Mouse (Mus musculus) thymus, postnatal 25 days (tissue): ENCODE data around the gene Gimap8.

Source experiments
- DNase-seq: peaks from one replicate; pipeline ENCODE4 v3.0.0; 2022

Gimap8 gene

DNA sequence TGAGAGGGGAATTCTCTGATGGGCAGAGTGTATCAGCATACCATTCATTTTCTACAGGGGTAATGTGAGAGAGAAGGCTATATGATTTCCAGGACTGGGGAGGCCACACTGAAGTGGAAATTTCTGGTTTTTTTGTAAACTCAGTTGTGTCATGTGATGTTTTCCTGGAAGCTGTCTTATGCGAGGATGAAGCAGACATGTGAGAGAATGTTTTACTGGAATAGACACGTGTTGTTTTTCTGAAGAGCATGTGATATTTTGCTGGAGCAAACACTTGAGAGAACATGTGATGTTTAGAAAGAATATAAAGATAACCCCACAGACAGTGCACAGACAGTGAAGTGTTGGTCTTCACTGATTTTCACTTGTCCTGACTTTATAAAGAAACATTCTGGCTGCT is 8.5 kb upstream of the Gimap8 start:
- no peak for DNase-seq

DNA sequence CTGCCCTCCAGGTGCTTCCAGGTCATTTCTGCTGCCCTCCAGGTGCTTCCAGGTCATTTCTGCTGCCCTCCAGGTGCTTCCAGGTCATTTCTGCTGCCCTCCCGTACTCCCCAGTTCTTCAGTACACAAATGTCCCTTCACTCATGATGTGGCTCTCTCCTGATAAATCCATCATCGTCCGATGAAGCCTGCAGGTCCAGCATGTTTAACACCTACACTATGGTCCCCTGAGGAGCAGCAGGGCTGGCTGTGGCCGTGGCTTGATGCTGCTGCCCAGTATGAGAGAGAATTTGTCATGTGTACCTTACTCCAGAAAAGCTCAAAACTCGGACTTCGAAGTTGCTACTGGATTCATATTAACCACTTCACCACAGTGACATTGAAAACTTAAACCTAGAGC is 5.6 kb upstream of the Gimap8 start:
- DNase-seq, result no peak

DNA sequence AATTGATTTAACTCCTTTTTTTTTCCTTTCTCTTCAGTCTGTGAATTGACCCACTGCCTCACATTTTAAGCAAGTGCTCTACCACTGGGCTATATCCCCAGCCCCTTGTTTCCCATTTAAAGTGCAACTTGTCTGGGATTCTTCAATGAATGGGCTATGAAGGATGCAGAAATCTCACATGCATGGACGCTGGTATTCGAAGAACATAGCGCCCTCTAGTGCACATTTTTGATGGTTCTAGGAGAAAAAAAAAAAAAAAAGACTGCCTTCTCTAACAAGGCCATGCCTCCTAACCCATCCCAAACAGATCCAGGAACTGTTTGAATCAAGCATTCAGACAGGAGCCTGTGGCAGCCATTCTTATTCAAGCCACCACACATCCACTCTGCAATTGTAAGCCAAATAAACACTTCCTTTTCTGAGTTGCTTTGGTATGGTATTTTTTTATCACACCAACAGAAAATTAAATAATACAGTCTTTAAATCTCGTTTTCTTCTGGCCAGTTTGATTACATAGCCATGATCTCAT is 4.2 kb upstream of the Gimap8 start:
- DNase-seq, result no peak

DNA sequence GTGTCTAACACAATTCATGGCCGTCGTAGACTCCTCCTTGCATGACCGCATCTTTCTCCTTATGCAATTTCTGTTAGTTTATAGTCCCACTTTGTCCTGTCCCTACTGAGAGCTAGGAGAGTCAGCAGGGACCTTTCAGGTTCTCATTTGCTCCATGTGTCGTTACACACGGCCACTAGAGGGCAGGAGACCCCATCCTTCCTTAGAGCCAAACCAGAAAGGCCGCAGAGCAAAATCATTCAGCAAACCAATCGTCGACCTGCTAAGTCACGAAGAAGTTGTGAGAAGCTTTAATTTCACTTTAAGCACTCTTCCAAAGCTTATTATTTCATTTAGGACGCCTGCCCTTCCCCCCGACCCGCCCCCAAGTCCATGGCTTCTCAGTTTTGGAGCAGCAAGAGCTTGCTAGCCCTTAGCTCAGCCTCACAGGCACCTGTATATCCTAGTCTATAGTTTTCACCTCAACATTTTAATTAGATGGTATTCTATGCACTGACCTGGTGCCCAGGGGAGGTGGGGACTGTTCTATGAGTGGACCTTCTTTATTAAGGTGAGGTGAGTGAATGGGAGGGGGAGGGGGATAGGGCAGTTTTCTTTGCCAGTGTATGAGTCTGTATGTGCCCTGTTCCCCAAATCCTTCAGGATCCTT is 1.2 kb upstream of the Gimap8 start:
- DNase-seq, result peak; percentile 83

DNA sequence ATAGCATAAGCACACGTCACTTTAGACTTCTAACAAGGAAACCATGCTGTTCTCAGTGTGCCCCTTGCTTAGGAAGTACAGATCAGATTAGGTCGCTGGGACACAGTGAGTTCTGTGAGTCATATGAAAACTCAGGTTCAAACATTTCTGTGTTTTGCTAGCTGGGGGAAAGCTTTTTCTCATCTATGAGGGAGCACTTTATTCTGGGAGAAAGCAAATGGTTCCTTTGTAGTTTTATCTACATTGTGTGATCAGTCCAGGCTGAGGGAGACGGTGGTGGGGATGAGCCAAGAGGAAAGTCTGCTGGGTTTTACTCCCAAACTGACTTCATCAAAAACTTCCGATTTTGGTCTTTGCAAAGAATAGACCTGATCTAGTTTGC is 734 bp upstream of the Gimap8 start:
- DNase-seq, result no peak

DNA sequence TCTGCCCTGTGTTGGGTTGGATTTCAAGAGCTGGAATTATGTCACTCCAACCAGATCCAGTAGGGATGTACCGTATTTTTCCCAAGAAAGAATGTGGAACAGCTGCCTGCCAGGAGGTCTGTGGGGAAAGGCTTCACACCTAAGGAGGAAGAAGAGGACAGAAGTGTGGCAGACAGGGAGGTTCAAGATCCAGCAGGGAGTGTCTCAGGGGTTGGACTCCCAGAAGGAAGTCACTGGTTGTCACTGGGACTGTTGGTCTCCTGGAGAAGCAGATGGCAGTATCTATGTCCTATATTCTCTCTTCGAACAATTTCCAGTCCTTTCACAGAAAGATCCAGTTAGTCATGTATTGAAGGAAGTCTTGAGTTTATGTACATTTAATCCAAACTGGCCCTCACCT is 577 bp downstream of the Gimap8 start:
- no peak for DNase-seq

DNA sequence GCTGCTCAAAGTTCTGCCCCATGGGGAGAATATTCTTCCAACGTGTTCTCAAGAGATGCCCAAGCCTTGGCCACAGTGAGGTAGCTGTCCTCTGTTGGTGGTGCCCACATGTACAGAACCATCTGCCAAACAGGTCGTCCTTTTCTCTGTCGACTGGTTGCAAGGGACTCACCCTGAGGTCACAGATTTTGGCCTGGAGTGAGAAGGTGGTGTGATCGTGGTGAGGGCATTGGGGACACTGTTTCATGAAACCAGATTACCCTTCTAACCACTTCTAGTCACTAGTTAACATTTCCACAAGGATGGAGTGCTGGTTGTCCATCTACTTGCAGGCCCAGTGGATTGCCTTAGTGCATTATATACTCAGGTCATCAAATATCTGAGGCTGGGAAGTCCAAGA is 1.7 kb downstream of the Gimap8 start:
- DNase-seq, result no peak

DNA sequence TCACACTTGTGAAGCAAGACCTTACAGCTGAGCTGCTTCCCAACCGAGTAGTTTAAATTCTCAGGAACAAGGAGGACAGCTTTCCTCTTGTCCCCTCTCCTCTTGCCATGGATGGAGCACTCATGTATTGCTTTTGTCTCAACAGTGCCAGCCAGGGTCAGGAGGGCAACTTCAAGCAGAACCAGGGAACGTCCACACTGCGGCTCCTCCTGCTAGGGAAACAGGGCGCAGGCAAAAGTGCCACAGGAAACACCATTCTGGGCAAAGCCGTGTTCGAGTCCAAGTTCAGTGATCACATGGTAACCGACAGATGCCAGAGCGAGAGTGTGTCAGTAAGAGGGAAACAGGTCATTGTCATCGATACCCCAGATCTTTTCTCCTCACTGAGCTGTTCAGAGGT is 3.0 kb downstream of the Gimap8 start:
- DNase-seq, result no peak

DNA sequence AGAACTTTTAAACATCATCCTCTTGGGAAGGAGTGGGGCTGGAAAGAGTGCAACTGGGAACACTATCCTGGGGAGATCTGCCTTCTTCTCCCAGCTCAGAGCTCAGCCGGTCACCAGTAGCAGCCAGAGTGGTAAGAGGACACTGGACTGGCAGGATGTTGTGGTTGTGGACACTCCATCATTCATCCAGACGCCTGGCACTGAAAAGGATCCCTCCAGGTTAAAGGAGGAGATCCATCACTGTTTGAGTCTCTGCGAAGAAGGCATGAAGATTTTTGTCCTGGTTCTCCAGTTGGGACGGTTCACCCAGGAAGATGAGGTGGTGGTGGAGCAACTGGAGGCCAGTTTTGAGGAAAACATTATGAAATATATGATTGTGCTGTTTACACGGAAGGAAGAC is 11.7 kb downstream of the Gimap8 start:
- DNase-seq, result no peak

DNA sequence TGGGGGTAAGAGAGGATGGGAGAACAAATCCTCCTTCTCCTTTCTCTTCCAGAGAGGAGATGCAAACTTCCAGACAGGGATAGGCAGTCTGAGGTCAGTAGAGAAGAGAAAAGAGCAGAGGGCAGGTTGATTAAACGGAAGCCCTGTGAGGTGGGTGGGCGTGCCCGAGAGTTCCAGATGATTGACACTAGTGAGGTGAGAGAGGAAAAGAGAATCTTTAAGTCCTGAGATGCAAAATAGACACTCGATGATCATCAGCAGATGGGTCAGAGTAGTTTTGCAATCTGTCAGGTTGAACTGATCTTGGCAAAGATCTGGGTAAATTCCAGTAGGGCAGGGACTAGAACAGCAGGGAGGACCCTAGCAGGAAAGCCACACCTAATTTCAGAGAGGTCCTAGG is 17.7 kb downstream of the Gimap8 start:
- no peak for DNase-seq

DNA sequence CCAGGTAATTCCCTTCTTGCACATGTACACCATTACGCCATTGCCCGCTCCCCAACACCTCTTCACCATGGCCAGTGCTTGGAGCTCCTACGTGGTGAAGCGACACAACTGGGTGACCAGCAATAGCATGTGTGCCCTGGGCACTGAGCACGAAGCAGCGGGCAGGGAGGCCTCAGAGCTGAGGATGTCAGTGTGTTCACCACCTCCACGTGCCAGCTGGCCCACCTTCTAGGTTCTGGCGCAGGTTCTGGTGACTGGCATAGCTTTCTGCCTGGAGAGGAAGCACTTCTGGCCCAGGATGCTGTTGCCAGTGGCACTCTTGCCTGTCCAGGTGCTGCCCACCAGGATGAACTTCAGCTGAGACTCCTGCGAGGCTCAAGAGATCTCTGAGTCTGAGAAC is 18.4 kb downstream of the Gimap8 start:
- no peak for DNase-seq

DNA sequence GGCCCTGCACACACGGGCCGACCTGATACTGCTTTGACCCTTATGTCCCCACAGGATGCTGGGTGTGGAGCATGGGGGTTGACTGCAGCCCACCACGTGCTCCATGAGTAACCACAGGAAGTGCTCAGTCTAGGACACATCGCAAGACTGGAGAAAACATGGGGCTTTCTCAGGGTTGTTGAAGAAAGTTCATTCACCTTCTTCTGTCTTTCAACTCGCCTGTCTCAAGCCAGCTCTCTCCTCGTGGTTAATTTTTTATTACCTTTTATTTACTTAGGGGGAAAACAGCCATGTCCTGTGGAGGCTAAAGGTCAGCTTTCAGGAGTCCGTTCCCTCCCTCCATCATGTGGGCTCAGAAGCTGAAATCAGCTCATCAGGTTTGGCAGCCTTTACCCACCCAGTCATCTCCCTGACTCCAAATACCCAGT is 19.1 kb downstream of the Gimap8 start:
- DNase-seq, result no peak

DNA sequence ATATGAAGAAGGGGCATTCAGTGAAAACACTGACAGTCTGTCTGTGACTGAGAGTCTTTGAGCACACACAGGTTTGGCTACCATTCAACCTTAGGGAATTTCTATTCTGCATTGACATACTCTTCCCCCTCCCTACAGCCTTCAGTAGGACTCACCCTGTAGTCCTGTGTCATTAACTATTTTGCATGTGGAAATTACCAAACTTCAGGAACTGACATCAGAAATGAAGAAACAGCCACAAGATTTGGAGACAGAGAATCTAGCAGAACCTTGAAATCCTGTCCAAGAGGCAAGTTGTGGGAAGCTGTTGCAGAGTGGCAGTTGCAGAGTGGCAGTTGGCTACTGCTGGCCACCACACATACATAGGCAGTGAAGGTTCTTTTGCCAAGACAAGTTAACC is 21.0 kb downstream of the Gimap8 start:
- DNase-seq, result no peak

DNA sequence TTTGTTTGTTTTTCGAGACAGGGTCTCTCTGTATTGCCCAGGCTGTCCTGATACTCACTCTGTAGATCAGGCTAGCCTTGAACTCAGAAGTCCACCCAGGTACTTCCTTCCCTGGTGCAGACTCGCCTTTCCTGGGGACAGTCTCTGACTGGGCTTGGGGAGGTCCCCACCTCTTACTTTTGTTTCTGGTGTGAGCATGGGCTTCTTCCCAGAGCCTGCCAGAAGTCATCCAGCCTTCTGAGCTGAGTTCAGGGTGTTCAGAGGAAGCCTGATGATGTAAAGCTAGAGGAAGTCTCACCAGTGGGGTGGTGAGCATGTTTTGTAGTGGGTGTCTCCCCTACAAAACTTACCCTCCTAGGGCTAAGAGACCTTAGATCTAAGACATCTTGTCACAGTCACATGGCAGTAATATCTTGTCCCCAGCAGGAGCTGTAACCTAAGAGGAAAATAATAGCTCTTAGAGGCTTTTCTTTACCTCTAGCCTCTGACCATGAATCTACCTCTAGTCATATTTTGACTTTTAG is 22.5 kb downstream of the Gimap8 start:
- DNase-seq, result no peak

DNA sequence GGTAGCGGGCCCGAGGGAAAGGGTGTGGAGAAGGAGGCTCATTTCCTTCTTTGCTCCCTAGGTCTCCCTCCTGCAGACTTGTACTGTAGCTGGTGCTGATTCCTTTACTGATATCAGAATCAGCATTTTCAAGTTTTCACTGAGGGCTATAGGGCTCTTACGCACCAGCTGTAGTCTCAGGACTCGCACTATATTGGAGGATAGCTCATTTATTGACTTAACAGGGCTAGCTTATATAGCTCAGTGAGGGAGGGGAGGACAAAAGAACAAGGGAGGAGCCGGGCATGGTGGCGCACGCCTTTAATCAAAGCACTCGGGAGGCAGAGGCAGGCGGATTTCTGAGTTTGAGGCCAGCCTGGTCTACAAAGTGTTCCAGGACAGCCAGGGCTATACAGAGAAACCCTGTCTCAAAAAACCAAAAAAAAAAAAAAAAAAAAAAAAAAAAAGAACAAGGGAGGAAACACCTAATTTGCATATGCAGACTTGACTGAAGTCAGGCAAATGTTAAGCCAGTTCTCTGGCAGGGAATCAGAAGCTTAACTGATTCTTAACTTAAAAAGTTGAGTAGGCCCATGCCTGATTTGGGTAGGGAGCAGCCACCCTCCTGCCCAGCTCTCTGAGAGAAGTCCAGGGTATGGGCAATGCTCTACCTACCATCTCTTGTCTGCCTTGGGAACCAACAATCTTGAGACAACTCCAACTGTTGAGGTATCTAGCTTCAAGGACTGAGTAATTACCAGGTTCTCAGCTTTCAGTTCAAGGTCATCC is 27.4 kb downstream of the Gimap8 start:
- DNase-seq, result peak; percentile 50

DNA sequence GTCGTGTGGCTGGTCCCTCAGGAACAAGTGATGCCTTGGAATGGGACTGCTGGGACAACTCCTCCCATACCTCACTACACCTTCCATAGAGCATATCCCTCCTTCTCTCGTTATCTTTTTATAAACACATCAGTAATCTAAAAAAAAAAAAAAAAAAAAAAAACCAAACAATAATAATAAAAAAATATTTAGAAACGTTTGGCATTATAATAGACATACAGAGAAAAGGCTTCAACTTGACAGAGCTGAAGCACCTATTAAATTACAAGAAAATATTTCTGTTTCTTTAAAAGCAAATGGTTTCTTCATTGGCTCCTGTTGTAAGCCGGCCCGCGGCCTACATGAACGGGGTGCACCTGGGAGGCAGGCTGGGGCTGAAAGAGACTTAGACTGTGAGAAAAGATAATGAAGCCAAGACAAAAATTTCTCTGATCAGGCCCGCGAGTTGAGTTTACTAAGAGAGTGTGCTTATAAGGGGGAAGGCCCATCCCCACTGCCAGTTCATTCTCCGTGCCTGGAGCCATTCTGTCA is 28.4 kb downstream of the Gimap8 start:
- DNase-seq, result no peak

DNA sequence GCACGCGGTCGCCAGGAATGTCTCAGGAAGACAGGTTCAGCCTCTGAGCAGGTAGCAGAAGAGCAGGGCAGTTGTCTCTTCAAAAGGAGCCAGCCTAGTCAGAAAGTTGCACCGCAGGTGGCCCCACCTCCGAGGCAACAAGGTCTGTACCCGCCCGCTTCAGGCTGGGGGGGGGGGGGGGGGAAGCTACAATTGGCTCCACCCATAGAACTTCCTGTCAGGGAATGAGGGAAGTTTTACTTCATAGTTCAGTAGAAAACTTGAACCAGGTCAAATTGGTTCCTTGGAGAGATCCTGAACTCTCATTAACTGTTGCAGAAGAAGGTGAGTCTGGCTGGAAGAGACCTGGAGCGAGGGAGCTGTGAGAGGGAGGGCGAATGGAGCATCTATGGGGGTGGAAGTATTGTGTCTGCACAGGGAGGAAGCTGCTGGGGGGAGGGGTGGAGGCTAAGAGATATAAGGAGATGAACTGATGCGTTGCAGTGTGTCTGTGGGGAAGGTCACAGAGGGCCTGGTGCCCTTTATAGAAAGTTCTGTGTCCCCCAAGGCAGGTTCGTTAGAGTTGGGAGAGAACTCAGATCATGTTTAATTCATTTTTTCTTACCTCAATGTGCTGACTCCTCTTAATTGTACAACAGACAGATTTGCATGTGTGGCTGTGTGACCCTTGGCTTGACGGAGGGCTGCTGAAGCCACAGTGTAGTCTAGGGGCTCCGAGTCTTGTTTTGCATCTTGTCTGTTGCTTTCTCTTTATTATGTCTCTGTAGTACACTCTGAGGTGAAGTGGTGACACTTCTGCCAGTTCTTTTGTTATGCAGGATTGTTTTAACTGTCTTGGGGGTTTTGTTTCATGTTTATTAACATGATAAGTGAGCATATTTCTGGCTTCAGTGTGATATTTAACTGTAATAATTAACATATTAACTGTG is 29.2 kb downstream of the Gimap8 start, which contains the start of gene Gimap9:
Gimap9 (plus strand) TSS at position 199 of the 929 bp plus-strand sequence.
- DNase-seq, result peak; percentile 91

DNA sequence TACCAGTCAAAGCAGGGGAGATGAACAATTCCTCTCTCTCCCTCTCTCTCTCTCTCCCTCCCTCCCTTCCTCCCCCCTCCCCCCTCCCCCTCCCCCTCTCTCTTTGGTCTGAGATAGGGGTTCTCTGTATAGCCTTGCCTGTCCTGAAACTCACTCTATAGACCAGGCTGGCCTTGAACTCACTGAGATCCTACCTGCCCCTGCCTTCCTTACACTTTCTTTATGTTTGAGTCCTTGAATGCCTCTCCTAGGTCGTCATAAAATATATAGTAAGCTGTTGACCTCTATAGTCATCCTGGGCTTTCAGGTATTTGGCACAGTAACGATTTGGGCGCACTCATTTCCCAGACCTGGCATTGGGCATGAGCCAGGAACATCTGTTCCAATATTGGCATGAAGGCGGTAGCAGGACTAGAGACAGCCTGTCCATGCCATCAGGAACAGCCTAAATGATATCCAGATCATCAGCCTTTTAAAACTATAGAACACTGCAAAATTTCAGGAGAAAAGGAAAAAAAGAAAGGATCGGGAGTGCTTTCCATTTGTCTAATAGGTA is 29.9 kb downstream of the Gimap8 start:
- DNase-seq, result no peak

DNA sequence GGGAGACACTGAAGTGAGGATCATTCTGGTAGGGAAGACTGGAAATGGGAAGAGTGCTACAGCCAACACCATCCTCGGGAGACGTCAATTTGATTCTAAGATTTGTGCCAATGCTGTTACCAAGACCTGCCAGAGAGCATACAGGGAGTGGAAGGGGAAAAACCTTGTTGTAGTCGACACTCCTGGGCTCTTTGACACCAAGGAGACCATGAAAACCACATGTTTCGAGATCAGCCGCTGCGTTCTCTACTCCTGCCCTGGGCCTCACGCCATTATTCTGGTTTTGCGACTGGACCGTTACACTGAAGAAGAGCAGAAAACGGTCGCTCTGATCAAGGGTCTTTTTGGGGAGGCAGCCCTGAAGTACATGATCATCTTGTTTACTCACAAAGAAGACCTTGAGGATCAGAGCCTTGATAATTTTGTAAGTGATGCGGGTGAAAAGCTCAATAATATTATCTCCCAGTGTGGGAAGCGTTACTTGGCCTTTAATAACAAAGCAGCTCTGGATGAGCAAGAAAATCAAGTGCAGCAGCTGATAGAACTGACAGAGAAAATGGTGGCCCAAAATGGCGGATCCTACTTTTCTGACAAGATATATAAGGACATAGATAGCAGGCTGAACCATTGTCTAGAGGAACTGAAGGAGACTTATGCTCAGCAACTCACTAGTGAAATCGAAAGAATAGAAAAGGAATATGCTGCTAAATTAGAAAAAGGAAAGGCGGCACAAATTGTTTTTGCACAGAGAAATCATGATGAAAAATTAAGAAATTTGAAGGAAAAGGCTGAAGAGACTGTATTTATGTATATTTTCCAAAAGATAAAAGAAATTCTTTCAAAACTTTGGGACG is 30.7 kb downstream of the Gimap8 start:
- DNase-seq, result peak; percentile 47

DNA sequence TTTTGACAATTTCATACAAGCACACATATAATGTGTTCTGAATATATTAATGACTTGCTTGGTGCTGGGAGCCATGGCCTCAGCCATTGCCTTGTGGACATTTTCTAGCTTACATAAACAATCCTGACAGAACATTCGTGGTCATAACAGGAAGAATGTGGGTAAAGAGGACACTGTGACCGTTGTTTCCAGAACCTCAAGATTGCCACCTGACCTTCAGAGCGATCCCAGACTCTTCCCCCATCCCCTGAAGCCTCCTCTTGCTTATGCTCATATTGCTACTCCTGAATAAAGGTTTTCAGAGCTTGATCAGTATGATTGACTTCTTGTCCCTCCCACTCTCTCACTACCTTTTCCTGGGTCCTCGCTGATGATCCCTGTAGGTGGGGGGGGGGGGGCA is 31.4 kb downstream of the Gimap8 start:
- no peak for DNase-seq

DNA sequence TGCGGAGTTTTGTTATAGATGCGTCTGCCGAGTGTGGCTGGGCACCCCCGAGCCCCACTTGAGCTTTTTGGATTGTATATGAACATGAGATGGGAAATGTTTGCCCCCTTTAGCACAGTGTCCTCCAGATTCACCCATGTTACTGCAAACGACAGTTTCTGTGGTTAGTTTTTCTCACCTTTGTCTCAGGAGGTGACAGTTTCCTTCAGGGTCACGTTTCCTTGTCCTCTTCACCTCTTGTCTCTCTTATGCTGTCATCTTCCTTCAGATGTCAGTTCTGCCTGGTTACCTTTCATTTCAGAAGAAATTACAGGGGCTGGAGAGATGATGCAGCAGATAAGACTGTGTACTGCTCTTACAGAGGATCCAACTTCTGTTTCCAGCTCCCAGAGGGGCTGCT is 32.7 kb downstream of the Gimap8 start:
- no peak for DNase-seq

DNA sequence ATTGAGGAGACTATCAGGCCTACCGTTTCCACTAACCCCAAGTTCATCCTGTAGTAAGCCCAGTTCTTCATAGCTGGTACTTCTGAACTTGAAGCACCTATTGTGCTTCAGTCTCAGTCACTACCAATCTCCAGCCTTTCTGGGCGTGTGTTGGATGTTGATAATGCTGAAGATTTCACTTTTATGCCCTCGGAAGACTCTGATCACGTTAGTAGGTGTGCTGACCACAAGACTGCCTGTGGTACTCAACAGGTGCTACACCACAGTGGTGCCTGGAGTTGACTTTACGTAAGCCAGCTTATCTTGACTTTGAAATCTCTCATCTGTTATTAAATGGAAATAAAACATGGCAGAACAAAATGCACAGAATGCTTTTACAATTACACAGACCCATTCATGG is 33.4 kb downstream of the Gimap8 start:
- DNase-seq, result no peak
